Mouse (Mus musculus): ENCODE results near the gene Top2a.

Gene Top2a

DNA sequence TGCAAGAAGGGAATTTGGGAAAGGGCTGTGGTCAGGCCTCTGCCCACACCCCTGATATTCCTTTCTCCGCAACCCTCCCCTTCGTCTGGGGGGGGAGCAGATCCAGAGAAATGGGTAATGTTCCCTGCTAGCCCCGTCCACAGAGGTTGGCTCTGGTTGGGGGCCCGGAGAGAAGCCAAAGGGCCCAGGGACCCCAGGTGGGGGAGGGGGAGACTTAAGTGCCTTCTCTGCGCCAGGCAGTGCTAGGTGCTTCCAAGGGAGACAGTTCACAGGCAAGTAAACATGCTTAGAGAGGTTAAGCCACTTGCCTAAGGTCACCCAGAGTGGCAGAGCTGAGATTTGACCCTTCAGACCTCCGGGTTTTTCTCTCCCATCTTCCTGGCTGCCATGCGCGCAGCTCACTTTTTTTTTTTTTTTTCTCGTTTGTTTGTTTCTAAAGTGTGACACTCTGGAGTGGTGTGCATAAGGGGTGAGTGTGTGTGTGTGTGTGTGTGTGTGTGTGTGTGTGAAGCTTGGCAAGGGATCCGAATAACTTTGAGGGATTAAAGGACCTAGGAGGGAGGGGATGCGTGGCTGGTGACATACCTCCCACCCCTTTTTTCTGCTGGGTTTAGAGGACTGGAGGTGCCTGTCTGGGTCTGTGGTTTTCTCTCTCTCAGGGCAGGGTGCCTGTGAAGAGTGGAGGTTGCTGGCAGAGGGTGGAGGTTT lies 78.9 kb downstream of the Top2a start:
- DNase-seq, result no peak

DNA sequence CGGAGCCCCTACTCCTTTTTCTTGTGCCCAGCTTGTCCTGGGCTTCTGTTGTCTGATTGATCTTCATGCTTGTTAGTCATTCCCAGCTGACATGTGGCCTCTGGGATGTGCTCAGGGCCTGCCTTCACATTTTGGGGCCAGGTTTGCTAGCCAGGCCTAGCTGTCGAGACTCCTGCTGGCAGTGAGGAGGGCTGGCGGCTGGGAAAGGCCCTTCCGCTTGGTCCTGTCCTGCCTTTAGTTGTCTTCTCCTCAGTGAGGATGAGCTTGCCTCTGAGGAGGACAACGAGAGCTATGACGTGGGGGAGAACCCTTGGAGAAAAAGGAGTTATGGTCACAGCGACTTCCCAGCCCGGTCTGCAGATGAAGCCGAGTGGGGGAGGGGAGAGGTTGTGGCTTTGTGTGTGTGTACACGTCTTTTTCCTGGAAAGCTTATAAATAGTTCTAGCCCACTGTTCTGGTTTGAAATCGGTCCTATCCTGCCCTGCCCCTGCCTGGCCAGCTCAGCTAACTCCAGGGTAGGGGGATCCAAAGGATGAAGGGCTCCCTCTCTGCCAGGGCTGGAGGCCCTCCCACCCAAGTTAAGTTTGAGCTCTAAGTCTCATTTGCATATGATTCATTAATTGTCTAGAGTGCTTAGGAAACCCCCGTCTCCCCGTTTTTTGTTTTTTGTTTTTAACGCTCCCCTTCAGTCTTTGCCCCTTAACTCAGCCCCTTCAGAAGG lies 80.1 kb downstream of the Top2a start:
- peak in 1 of 2 experiments; percentile 38 for DNase-seq
